Comparison of ENCODE assay signal across 8 mouse cellular contexts in genomic region chr17:6783756-6784357, GRCm38 (mm10). TPM values are rescaled to one million over a fixed set of nuclear protein-coding genes. Genes with fewer than 3 reads are reported as not detected.
DNase-seq lines count a peak whose midpoint lies in the region; ATAC-seq and TF ChIP-seq lines count a peak whose summit lies in the region.

No protein-coding gene starts in this region.

- H3K9ac ChIP-seq in heart, embryonic 13.5 days, result peak overlapping the region; percentile 96; the same call in 1 of the 2 replicates
- H3K9ac ChIP-seq in embryonic facial prominence, embryonic 15.5 days, result no peak overlapping the region; the same call in 1 of the 2 replicates

- no peak overlapping the region for H3K27ac ChIP-seq in heart, embryonic 13.5 days (replicated peaks)
- no peak overlapping the region for H3K27ac ChIP-seq in embryonic facial prominence, embryonic 15.5 days (replicated peaks)

- 49% methylated on average over 10 of the region's 10 CpGs for WGBS in heart, embryonic 13.5 days
- WGBS in embryonic facial prominence, embryonic 15.5 days, result 24% methylated on average over 10 of the region's 10 CpGs

- H3K27me3 ChIP-seq in heart, embryonic 13.5 days (replicated peaks), result no peaks in the 10 kb centered on the region
- peaks cover 16% of the 10 kb centered on the region for H3K27me3 ChIP-seq in embryonic facial prominence, embryonic 15.5 days
- no peaks in the 10 kb centered on the region for H3K27me3 ChIP-seq in myocyte (ENCODE audit: control insufficient read depth, insufficient read depth, insufficient read length)

- H3ac ChIP-seq in myocyte (ENCODE audit: control insufficient read depth, insufficient read length), result no peak overlapping the region

- ATAC-seq in heart, embryonic 13.5 days (ENCODE audit: extremely low read depth, insufficient number of reproducible peaks, low FRiP score, low TSS enrichment), result no peak
- no peak for ATAC-seq in embryonic facial prominence, embryonic 15.5 days (ENCODE audit: insufficient number of reproducible peaks, low FRiP score, low TSS enrichment, low read depth)

- peak overlapping the region; percentile 93 for H3K4me2 ChIP-seq in heart, embryonic 13.5 days
- peak overlapping the region; percentile 90 for H3K4me2 ChIP-seq in embryonic facial prominence, embryonic 15.5 days (replicated peaks)
- peak overlapping the region; percentile 69 for H3K4me2 ChIP-seq in myocyte (ENCODE audit: low read depth)

- H3K9me3 ChIP-seq in heart, embryonic 13.5 days, result no peaks in the 10 kb centered on the region
- H3K9me3 ChIP-seq in embryonic facial prominence, embryonic 15.5 days (replicated peaks), result no peaks in the 10 kb centered on the region

- H3K36me3 ChIP-seq in heart, embryonic 13.5 days, result no peaks in the 10 kb centered on the region
- no peaks in the 10 kb centered on the region for H3K36me3 ChIP-seq in embryonic facial prominence, embryonic 15.5 days
- H3K36me3 ChIP-seq in myocyte (ENCODE audit: control insufficient read depth, insufficient read depth), result no peaks in the 10 kb centered on the region

- H3K4me1 ChIP-seq in heart, embryonic 13.5 days, result peaks cover 39% of the 10 kb centered on the region
- peaks cover 28% of the 10 kb centered on the region for H3K4me1 ChIP-seq in embryonic facial prominence, embryonic 15.5 days

- TF ChIP-seq POLR2A in myocyte (IDR thresholded peaks at IDR 0.05; ENCODE audit: insufficient read length, low read depth), result no peak

- peaks cover 33% of the 10 kb centered on the region for H3K79me2 ChIP-seq in myocyte (ENCODE audit: control insufficient read depth, insufficient read depth)

- DNase-seq in heart, adult 8-10 months (ENCODE audit: low spot score), result no peak
- peak; percentile 54 to 58 for DNase-seq in kidney, postnatal 36 days
- DNase-seq in ovary, postnatal 36 days (ENCODE audit: low spot score), result no peak
- DNase-seq in adrenal gland, adult (ENCODE audit: inconsistent age in 2 of 2, low spot score in 1 of 2), result no peak
- no peak for DNase-seq in layer of hippocampus, postnatal 10 days (ENCODE audit: low spot score in 2 of 2)

- H3K4me3 ChIP-seq in heart, embryonic 13.5 days, result peak overlapping the region; percentile 88
- H3K4me3 ChIP-seq in embryonic facial prominence, embryonic 15.5 days (replicated peaks), result peak overlapping the region; percentile 80
- H3K4me3 ChIP-seq in myocyte, result peak overlapping the region; percentile 91

TF ChIP-seq in myocyte, 11 proteins besides CTCF, POLR2A, EP300 and RAD21:
- TF ChIP-seq E2F4 (IDR thresholded peaks at IDR 0.05; ENCODE audit: insufficient read depth) (no peak), TCF3 (IDR thresholded peaks at IDR 0.05; ENCODE audit: insufficient read length, low read depth) (no peak), POLR2AphosphoS2 (IDR thresholded peaks at IDR 0.05; ENCODE audit: insufficient read length, low read depth) (no peak), TCF12 (IDR thresholded peaks at IDR 0.05; ENCODE audit: insufficient read depth, poor library complexity, severe bottlenecking) (no peak), SRF (IDR thresholded peaks at IDR 0.05; ENCODE audit: control insufficient read depth, insufficient read length, low read depth) (no peak), MAX (IDR thresholded peaks at IDR 0.05; ENCODE audit: low read depth) (no peak), MYOD1 (IDR thresholded peaks at IDR 0.05; ENCODE audit: control insufficient read depth in 1 of 3, insufficient read length in 2 of 3, low read depth in 2 of 3) (no peak), CEBPB (IDR thresholded peaks at IDR 0.05; ENCODE audit: insufficient read depth, poor library complexity, severe bottlenecking) (no peak), USF1 (IDR thresholded peaks at IDR 0.05; ENCODE audit: low read depth) (no peak), MYOG (IDR thresholded peaks at IDR 0.05; ENCODE audit: control insufficient read depth in 1 of 3, insufficient read depth in 1 of 3, insufficient read length in 2 of 3, low read depth in 2 of 3) (no peak), REST (IDR thresholded peaks at IDR 0.05; ENCODE audit: insufficient read depth, insufficient read length) (no peak)

RNA-seq across cellular contexts. Expression of gene Ezr, which starts 1.3 kb away (rescaled TPM):
- 103 and 105 TPM in 2 replicates for polyA plus RNA-seq in heart, embryonic 13.5 days (2015; fragmentation: Nextera tagmentation; extraction: Ambion mirVana)
- 10 to 100 TPM; 29.1 to 38.7 (median 33.9) TPM for total RNA-seq in heart, adult 8-10 months (2022)
- polyA plus RNA-seq in embryonic facial prominence, embryonic 15.5 days (2015; fragmentation: Nextera tagmentation; extraction: Ambion mirVana), result 80.3 and 96.0 TPM in 2 replicates
- 35.9 TPM for polyA plus RNA-seq in myocyte (2012; fragmentation: generic; extraction: Trizol)
- total RNA-seq in layer of hippocampus, postnatal 10 days (2021), result 10 to 100 TPM; 51.0 to 56.6 TPM

Comparison
In these comparisons a context has a peak if more than half of its experiments do, and no peak if none do; other contexts are left out.
1. DNase-seq: peak in kidney, postnatal 36 days (2 of 2); none in heart, adult 8-10 months (single experiment), ovary, postnatal 36 days (single experiment), adrenal gland, adult (0 of 2) and layer of hippocampus, postnatal 10 days (0 of 2).
2. Peak in every context shown above with its lines, with median percentiles within 50 percentile points of each other: H3K4me2 ChIP-seq and H3K4me3 ChIP-seq.